Mouse (Mus musculus) layer of hippocampus, postnatal 10 days (tissue): ENCODE measurements at regions not wholly inside any gene's neighbourhood (a gene's known extent, or its start where the extent isn't known, plus 50 kb on each side); places are given as distances from the start of the nearest gene placed in this dataset.
"Not testable (repeated sequence)": the region's sequence is repeated elsewhere in the genome, so short reads cannot be mapped to it uniquely, and the experiment has no call there.

Experiments
- DNase-seq, 2 experiments: peaks; one replicate each; pipeline ENCODE4 v3.0.0; 2021; ENCODE audit warnings: low spot score in 2 of 2

GRCm38 (mm10) chr12:77091700-77092099 is 129.7 kb upstream of the Max start:
- no peak for DNase-seq

GRCm38 (mm10) chr12:77090525-77090924 is 128.5 kb upstream of the Max start:
- no peak for DNase-seq

- no peak for DNase-seq
Observed at GRCm38 (mm10) chr12:77089624-77090278, 127.8 kb upstream of the Max start.

- no peak for DNase-seq
Observed at GRCm38 (mm10) chr12:77088452-77088851, 126.5 kb upstream of the Max start.

- not testable (repeated sequence) for DNase-seq
Observed at GRCm38 (mm10) chr12:77086931-77087330, 124.9 kb upstream of the Max start.

GRCm38 (mm10) chr12:77085894-77086293 is 123.9 kb upstream of the Max start:
- no peak for DNase-seq

- DNase-seq, result no peak
Observed at GRCm38 (mm10) chr12:77085244-77085643, 123.2 kb upstream of the Max start.

- no peak for DNase-seq
Observed at GRCm38 (mm10) chr12:77084744-77085143, 122.7 kb upstream of the Max start.

GRCm38 (mm10) chr12:77084343-77084742 is 122.3 kb upstream of the Max start:
- no peak for DNase-seq

- DNase-seq, result no peak
Observed at GRCm38 (mm10) chr12:77083760-77084159, 121.8 kb upstream of the Max start.

GRCm38 (mm10) chr12:77081774-77082173 is 119.8 kb upstream of the Max start:
- DNase-seq, result no peak

GRCm38 (mm10) chr12:77079481-77079880 is 117.5 kb upstream of the Max start:
- DNase-seq, result no peak

GRCm38 (mm10) chr12:77076678-77077077 is 114.7 kb upstream of the Max start:
- DNase-seq, result no peak

- no peak for DNase-seq
Observed at GRCm38 (mm10) chr12:77074602-77075001, 112.6 kb upstream of the Max start.

- no peak for DNase-seq
Observed at GRCm38 (mm10) chr12:77071700-77072099, 109.7 kb upstream of the Max start.

GRCm38 (mm10) chr12:77067938-77068337 is 105.9 kb upstream of the Max start:
- no peak for DNase-seq

- DNase-seq, result no peak
Observed at GRCm38 (mm10) chr12:77067115-77067514, 105.1 kb upstream of the Max start.

- no peak for DNase-seq
Observed at GRCm38 (mm10) chr12:77065645-77066512, 103.9 kb upstream of the Max start.

- DNase-seq, result no peak
Observed at GRCm38 (mm10) chr12:77064048-77064447, 102.0 kb upstream of the Max start.

GRCm38 (mm10) chr12:77061562-77061847 is 99.5 kb upstream of the Max start:
- DNase-seq, result no peak

GRCm38 (mm10) chr12:77060766-77061561 is 99.0 kb upstream of the Max start:
- DNase-seq, result no peak

GRCm38 (mm10) chr12:77060060-77060695 is 98.2 kb upstream of the Max start:
- DNase-seq, result no peak
